Mouse (Mus musculus): ENCODE results near the gene Olfr235. TPM values are rescaled to one million over a fixed set of nuclear protein-coding genes. Genes with fewer than 3 reads are reported as not detected.
"Not testable (repeated sequence)": the region's sequence is repeated elsewhere in the genome, so short reads cannot be mapped to it uniquely, and the experiment has no call there.

Olfr235 gene
- not detected in 2 replicates for polyA plus RNA-seq (2011; ENCODE audit: insufficient read depth, insufficient read length, low read depth, missing spikeins)

DNA sequence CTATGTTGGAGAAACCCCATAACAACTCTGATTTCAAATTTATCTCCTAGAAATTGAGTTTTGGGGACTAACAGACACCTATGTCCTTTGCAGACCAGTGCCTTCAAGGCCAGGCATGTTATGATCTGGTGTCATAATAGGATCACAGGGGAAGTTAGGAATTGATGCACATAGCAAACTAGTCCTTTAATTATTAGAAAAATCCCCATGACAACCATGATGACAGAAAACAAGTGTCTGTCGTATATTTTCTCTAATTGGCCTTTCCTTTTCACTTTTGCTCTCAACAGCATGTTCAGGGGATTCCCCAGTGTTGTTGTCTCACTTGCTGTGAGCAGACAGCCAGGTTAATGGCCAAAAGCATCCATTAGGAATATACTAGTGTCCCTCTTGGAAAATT lies at the start of gene Olfr235:
Gene Olfr235, plus strand, starts transcription at position 301 of the 400 bp plus-strand sequence.
- no peaks in the 10 kb centered on the region; the same call in 1 of the 2 replicates for H3K27me3 ChIP-seq (ENCODE audit: control insufficient read depth, insufficient read depth, low read length, poor library complexity, severe bottlenecking)
- H3K9ac ChIP-seq (ENCODE audit: low read depth, poor library complexity, severe bottlenecking): no peak within 1 kb of the TSS
- TF ChIP-seq EP300 (IDR thresholded peaks at IDR 0.05; ENCODE audit: insufficient read depth, low read depth, low read length) (no peak), POLR2A (IDR thresholded peaks at IDR 0.05; ENCODE audit: insufficient read depth, low read length) (no peak), CTCF (IDR thresholded peaks at IDR 0.05; ENCODE audit: low read depth, low read length) (no peak)
- H3K36me3 ChIP-seq (ENCODE audit: control insufficient read depth, insufficient read depth, low read length, poor library complexity, severe bottlenecking): no peaks in the 10 kb centered on the region
- no peak within 1 kb of the TSS for H3K4me3 ChIP-seq (ENCODE audit: low read depth, low read length)
- H3K9me3 ChIP-seq (replicated peaks; ENCODE audit: control insufficient read depth, insufficient read depth, low read length, poor library complexity, severe bottlenecking): no peaks in the 10 kb centered on the region
- H3K27ac ChIP-seq (ENCODE audit: insufficient read depth, low read length): no peak within 1 kb of the TSS
- H3K4me1 ChIP-seq (ENCODE audit: control insufficient read depth, insufficient read depth, low read length): no peaks in the 10 kb centered on the region

DNA sequence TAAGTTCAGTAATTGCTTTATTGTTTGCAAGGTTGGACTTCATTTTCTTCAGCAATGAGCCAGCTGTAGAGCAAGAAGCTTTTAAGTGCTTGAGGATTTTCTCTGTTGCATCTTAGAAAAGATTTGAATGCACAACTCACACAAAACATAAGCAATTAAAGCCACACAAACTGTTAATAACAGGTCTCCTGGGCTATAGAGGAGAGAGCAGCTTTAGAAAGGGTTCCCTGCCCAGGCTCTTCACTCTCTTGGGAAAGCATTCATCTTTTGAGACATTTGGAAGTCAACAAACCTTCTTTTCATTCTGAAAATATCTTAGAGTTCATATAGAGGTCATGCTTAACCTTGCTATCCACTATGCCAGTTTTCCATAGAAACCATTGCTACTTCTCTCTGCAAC lies 28.3 kb upstream of the Olfr235 start, which contains the start of gene Olfr1432:
Gene Olfr1432, minus strand, starts transcription at position 101 of the 400 bp plus-strand sequence.
- H3K4me3 ChIP-seq (ENCODE audit: low read depth, low read length); H3K9me3 ChIP-seq (replicated peaks; ENCODE audit: control insufficient read depth, insufficient read depth, low read length, poor library complexity, severe bottlenecking); H3K9ac ChIP-seq (ENCODE audit: low read depth, poor library complexity, severe bottlenecking); H3K27me3 ChIP-seq (ENCODE audit: control insufficient read depth, insufficient read depth, low read length, poor library complexity, severe bottlenecking); H3K27ac ChIP-seq (ENCODE audit: insufficient read depth, low read length); H3K36me3 ChIP-seq (ENCODE audit: control insufficient read depth, insufficient read depth, low read length, poor library complexity, severe bottlenecking); H3K4me1 ChIP-seq (ENCODE audit: control insufficient read depth, insufficient read depth, low read length): not testable (repeated sequence)

DNA sequence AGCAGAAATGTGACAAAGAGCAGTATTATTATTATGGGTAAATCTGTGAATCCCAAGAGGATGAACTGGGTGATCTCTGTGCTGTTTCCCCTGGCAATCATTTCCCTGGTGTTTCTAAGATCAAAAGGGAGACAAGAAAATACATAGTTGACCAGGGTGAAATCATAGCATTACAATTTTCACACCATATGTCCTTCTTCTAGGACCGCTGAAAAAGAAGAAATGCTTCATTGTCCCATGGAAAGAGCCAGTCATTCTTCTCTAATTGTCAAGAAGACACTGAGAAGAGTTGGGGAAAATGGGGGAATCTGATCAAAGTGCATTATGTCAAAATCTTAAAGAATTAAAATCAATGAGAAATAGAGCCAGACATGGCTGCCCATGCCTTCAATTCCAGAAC lies 19.3 kb upstream of the Olfr235 start, which contains the start of gene Olfr262:
Gene Olfr262, minus strand, starts transcription at position 101 of the 400 bp plus-strand sequence.
- Histone ChIP-seq H3K4me3 (ENCODE audit: low read depth, low read length) (no peak within 1 kb of the TSS), H3K9me3 (replicated peaks; ENCODE audit: control insufficient read depth, insufficient read depth, low read length, poor library complexity, severe bottlenecking) (no peaks in the 10 kb centered on the region), H3K27me3 (ENCODE audit: control insufficient read depth, insufficient read depth, low read length, poor library complexity, severe bottlenecking) (no peaks in the 10 kb centered on the region), H3K36me3 (ENCODE audit: control insufficient read depth, insufficient read depth, low read length, poor library complexity, severe bottlenecking) (no peaks in the 10 kb centered on the region), H3K4me1 (ENCODE audit: control insufficient read depth, insufficient read depth, low read length) (no peaks in the 10 kb centered on the region), H3K27ac (ENCODE audit: insufficient read depth, low read length) (no peak within 1 kb of the TSS), H3K9ac (ENCODE audit: low read depth, poor library complexity, severe bottlenecking) (no peak within 1 kb of the TSS)
- TF ChIP-seq EP300 (IDR thresholded peaks at IDR 0.05; ENCODE audit: insufficient read depth, low read depth, low read length) (no peak), CTCF (IDR thresholded peaks at IDR 0.05; ENCODE audit: low read depth, low read length) (no peak), POLR2A (IDR thresholded peaks at IDR 0.05; ENCODE audit: insufficient read depth, low read length) (no peak)

DNA sequence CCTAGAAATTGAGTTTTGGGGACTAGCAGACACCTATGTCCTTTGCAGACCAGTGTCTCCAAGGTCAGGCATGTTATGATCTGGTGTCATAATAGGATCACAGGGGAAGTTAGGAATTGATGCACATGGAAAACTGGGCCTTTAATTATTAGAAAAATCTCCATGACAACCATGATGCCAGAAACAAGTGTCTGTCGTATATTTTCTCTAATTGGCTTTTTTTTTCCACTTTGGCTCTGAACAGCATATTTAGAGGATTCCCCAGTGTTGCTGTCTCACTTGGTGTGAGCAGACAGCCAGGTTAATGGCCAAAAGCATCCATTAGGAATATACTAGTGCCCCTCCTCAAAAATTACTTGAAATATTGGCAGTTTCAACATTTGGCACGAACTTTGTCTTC lies 18.7 kb downstream of the Olfr235 start, which contains the start of gene Olfr1434:
Gene Olfr1434, plus strand, starts transcription at position 301 of the 400 bp plus-strand sequence.
- no peak within 1 kb of the TSS for H3K9ac ChIP-seq (ENCODE audit: low read depth, poor library complexity, severe bottlenecking)

DNA sequence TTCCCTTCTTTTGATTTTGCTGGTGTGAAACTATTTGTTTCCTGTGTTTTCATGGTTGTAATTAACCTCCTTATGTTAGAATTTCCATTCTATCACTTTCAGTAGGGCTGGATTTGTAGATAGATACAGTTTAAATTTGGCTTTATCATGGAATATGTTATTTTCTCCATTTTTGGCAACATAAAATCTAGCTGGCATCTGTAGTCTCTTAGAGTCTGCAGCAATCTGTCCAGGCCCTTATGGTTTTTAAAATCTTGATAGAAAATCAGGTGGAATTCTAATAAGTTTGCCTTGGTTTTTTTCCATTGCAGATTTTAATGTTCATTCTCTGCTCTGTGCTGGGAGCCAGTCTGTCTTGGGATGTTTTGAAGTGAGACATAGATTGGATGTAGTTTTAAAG lies 32.1 kb downstream of the Olfr235 start:
- H3K4me1 ChIP-seq (ENCODE audit: control insufficient read depth, insufficient read depth, low read length): no peaks in the 10 kb centered on the region
- TF ChIP-seq POLR2A (IDR thresholded peaks at IDR 0.05; ENCODE audit: insufficient read depth, low read length) (no peak), EP300 (IDR thresholded peaks at IDR 0.05; ENCODE audit: insufficient read depth, low read depth, low read length) (no peak), CTCF (IDR thresholded peaks at IDR 0.05; ENCODE audit: low read depth, low read length) (no peak)
- no peaks in the 10 kb centered on the region for H3K9me3 ChIP-seq (replicated peaks; ENCODE audit: control insufficient read depth, insufficient read depth, low read length, poor library complexity, severe bottlenecking)

More for the DNA sequence above, 18.7 kb downstream of the Olfr235 start, which contains the start of gene Olfr1434:
- H3K36me3 ChIP-seq (ENCODE audit: control insufficient read depth, insufficient read depth, low read length, poor library complexity, severe bottlenecking): no peaks in the 10 kb centered on the region
- H3K27ac ChIP-seq (ENCODE audit: insufficient read depth, low read length): no peak within 1 kb of the TSS
- TF ChIP-seq EP300 (IDR thresholded peaks at IDR 0.05; ENCODE audit: insufficient read depth, low read depth, low read length): no peak
- TF ChIP-seq POLR2A (IDR thresholded peaks at IDR 0.05; ENCODE audit: insufficient read depth, low read length): no peak
- TF ChIP-seq CTCF (IDR thresholded peaks at IDR 0.05; ENCODE audit: low read depth, low read length): no peak
- H3K9me3 ChIP-seq (replicated peaks; ENCODE audit: control insufficient read depth, insufficient read depth, low read length, poor library complexity, severe bottlenecking): no peaks in the 10 kb centered on the region
- H3K27me3 ChIP-seq (ENCODE audit: control insufficient read depth, insufficient read depth, low read length, poor library complexity, severe bottlenecking): no peaks in the 10 kb centered on the region; the same call in 1 of the 2 replicates
- H3K4me3 ChIP-seq (ENCODE audit: low read depth, low read length): no peak within 1 kb of the TSS
- no peaks in the 10 kb centered on the region for H3K4me1 ChIP-seq (ENCODE audit: control insufficient read depth, insufficient read depth, low read length)

DNA sequence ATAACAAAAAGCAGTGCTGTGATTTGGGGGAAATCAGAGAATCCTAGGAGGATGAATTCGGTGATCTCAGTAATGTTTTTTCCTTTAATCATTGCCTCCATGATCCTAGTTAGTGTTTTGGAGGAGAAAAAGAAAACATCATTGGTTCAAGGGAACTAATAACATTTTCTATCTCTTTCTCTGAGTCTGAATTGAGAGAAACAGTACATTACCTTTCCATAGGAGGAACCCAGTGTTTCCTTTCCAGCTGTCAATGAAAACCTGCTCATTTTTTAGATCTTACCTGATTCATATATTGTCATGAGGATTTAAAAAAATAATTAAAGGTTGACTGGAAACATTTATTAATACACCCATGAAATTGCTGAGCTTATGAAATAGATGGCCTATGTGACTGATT lies 38.2 kb downstream of the Olfr235 start, which contains the start of gene Olfr1436:
Gene Olfr1436, minus strand, starts transcription at position 101 of the 400 bp plus-strand sequence.
- H3K4me1 ChIP-seq (ENCODE audit: control insufficient read depth, insufficient read depth, low read length); H3K27me3 ChIP-seq (ENCODE audit: control insufficient read depth, insufficient read depth, low read length, poor library complexity, severe bottlenecking); H3K9ac ChIP-seq (ENCODE audit: low read depth, poor library complexity, severe bottlenecking); H3K27ac ChIP-seq (ENCODE audit: insufficient read depth, low read length); H3K9me3 ChIP-seq (replicated peaks; ENCODE audit: control insufficient read depth, insufficient read depth, low read length, poor library complexity, severe bottlenecking); H3K36me3 ChIP-seq (ENCODE audit: control insufficient read depth, insufficient read depth, low read length, poor library complexity, severe bottlenecking); H3K4me3 ChIP-seq (ENCODE audit: low read depth, low read length): not testable (repeated sequence)

More for the DNA sequence above, 32.1 kb downstream of the Olfr235 start:
- H3K4me3 ChIP-seq (ENCODE audit: low read depth, low read length): no peak overlapping the region
- no peaks in the 10 kb centered on the region for H3K36me3 ChIP-seq (ENCODE audit: control insufficient read depth, insufficient read depth, low read length, poor library complexity, severe bottlenecking)
- no peak overlapping the region for H3K27ac ChIP-seq (ENCODE audit: insufficient read depth, low read length)
- no peaks in the 10 kb centered on the region for H3K27me3 ChIP-seq (ENCODE audit: control insufficient read depth, insufficient read depth, low read length, poor library complexity, severe bottlenecking)
- H3K9ac ChIP-seq (ENCODE audit: low read depth, poor library complexity, severe bottlenecking): no peak overlapping the region

Other genes starting within 250 kb of the Olfr235 start
- gene Olfr1423, start 219.7 kb upstream of the Olfr235 start, polyA plus RNA-seq (2011; ENCODE audit: insufficient read depth, insufficient read length, low read depth, missing spikeins): 0.10 TPM in 1 of 2 replicates, not detected in the other
- not detected in 2 replicates for gene Olfr1424, start 198.3 kb upstream of the Olfr235 start, polyA plus RNA-seq (2011; ENCODE audit: insufficient read depth, insufficient read length, low read depth, missing spikeins)
- gene Olfr1425, start 183.3 kb upstream of the Olfr235 start, polyA plus RNA-seq (2011; ENCODE audit: insufficient read depth, insufficient read length, low read depth, missing spikeins): not detected in 2 replicates
- gene Olfr1426, start 169.0 kb upstream of the Olfr235 start, polyA plus RNA-seq (2011; ENCODE audit: insufficient read depth, insufficient read length, low read depth, missing spikeins): not detected in 2 replicates
- not detected in 2 replicates for gene Olfr1427, start 157.7 kb upstream of the Olfr235 start, polyA plus RNA-seq (2011; ENCODE audit: insufficient read depth, insufficient read length, low read depth, missing spikeins)
- gene Olfr1428, start 145.1 kb upstream of the Olfr235 start, polyA plus RNA-seq (2011; ENCODE audit: insufficient read depth, insufficient read length, low read depth, missing spikeins): not detected in 2 replicates
- gene Olfr76, start 137.8 kb upstream of the Olfr235 start, polyA plus RNA-seq (2011; ENCODE audit: insufficient read depth, insufficient read length, low read depth, missing spikeins): not detected in 2 replicates
- gene Olfr1555-ps1, start 90.9 kb upstream of the Olfr235 start, polyA plus RNA-seq (2011; ENCODE audit: insufficient read depth, insufficient read length, low read depth, missing spikeins): not detected in 2 replicates
- gene Olfr1431, start 60.4 kb upstream of the Olfr235 start, polyA plus RNA-seq (2011; ENCODE audit: insufficient read depth, insufficient read length, low read depth, missing spikeins): not detected in 2 replicates
- not detected in 2 replicates for gene Olfr1432, start 28.4 kb upstream of the Olfr235 start, polyA plus RNA-seq (2011; ENCODE audit: insufficient read depth, insufficient read length, low read depth, missing spikeins)
- gene Olfr262, start 19.4 kb upstream of the Olfr235 start, polyA plus RNA-seq (2011; ENCODE audit: insufficient read depth, insufficient read length, low read depth, missing spikeins): not detected in 2 replicates
- gene Olfr1434, start 18.8 kb downstream of the Olfr235 start, polyA plus RNA-seq (2011; ENCODE audit: insufficient read depth, insufficient read length, low read depth, missing spikeins): not detected in 2 replicates
- not detected in 2 replicates for gene Olfr1436, start 38.1 kb downstream of the Olfr235 start, polyA plus RNA-seq (2011; ENCODE audit: insufficient read depth, insufficient read length, low read depth, missing spikeins)
- not detected in 2 replicates for gene Olfr1437, start 64.1 kb downstream of the Olfr235 start, polyA plus RNA-seq (2011; ENCODE audit: insufficient read depth, insufficient read length, low read depth, missing spikeins)
- not detected in 2 replicates for gene Olfr1438-ps1, start 74.9 kb downstream of the Olfr235 start, polyA plus RNA-seq (2011; ENCODE audit: insufficient read depth, insufficient read length, low read depth, missing spikeins)
- 0.11 TPM in 1 of 2 replicates, not detected in the other for gene Olfr1440, start 126.2 kb downstream of the Olfr235 start, polyA plus RNA-seq (2011; ENCODE audit: insufficient read depth, insufficient read length, low read depth, missing spikeins)
- gene Olfr1441, start 156.4 kb downstream of the Olfr235 start, polyA plus RNA-seq (2011; ENCODE audit: insufficient read depth, insufficient read length, low read depth, missing spikeins): 0.46 and 0.64 TPM in 2 replicates
- gene Pfpl, start 166.9 kb downstream of the Olfr235 start, polyA plus RNA-seq (2011; ENCODE audit: insufficient read depth, insufficient read length, low read depth, missing spikeins): not detected in 2 replicates
- gene Mpeg1, start 199.7 kb downstream of the Olfr235 start, polyA plus RNA-seq (2011; ENCODE audit: insufficient read depth, insufficient read length, low read depth, missing spikeins): 0.20 TPM in 1 of 2 replicates, not detected in the other
- gene Dtx4, start 240.4 kb downstream of the Olfr235 start, polyA plus RNA-seq (2011; ENCODE audit: insufficient read depth, insufficient read length, low read depth, missing spikeins): 4.0 and 5.1 TPM in 2 replicates